Mouse (Mus musculus): ENCODE measurements around the gene Mllt3. TPM values are rescaled to one million over a fixed set of nuclear protein-coding genes. Genes with fewer than 3 reads are reported as not detected.

Gene Mllt3
- polyA plus RNA-seq, 1 experiment from 2014 or later: 74.9 TPM

- 94% methylated on average over 6 of the region's 6 CpGs for WGBS
- Histone ChIP-seq H3K4me2 (ENCODE audit: low read length) (no peak overlapping the region), H3K4me1 (ENCODE audit: control insufficient read depth, insufficient read depth, low read length) (no peaks in the 10 kb centered on the region), H3K9ac (ENCODE audit: low read depth, low read length) (no peak overlapping the region), H3K4me3 (ENCODE audit: low read depth, low read length) (no peak overlapping the region), H3K27me3 (ENCODE audit: control insufficient read depth, insufficient read depth, low read depth, low read length) (no peaks in the 10 kb centered on the region), H3K9me3 (replicated peaks; ENCODE audit: control insufficient read depth, low read length, poor library complexity, severe bottlenecking) (no peaks in the 10 kb centered on the region), H3K36me3 (ENCODE audit: control insufficient read depth, insufficient read depth, low read length) (no peaks in the 10 kb centered on the region), H3K27ac (ENCODE audit: low read length) (no peak overlapping the region)
- ATAC-seq: no peak
These were observed 274.1 kb downstream of the Mllt3 start for GRCm38 (mm10) chr4:87759110-87759509.

- H3K9me3 ChIP-seq (replicated peaks; ENCODE audit: control insufficient read depth, low read length, poor library complexity, severe bottlenecking): no peaks in the 10 kb centered on the region
- no peak overlapping the region for H3K4me3 ChIP-seq (ENCODE audit: low read depth, low read length)
- no peak for ATAC-seq
- H3K9ac ChIP-seq (ENCODE audit: low read depth, low read length): no peak overlapping the region
- H3K4me1 ChIP-seq (ENCODE audit: control insufficient read depth, insufficient read depth, low read length): peaks cover 9% of the 10 kb centered on the region
- 83% methylated on average over 2 of the region's 2 CpGs for WGBS
- H3K27ac ChIP-seq (ENCODE audit: low read length): no peak overlapping the region
- no peak overlapping the region for H3K4me2 ChIP-seq (ENCODE audit: low read length)
- no peaks in the 10 kb centered on the region for H3K27me3 ChIP-seq (ENCODE audit: control insufficient read depth, insufficient read depth, low read depth, low read length)
- no peaks in the 10 kb centered on the region for H3K36me3 ChIP-seq (ENCODE audit: control insufficient read depth, insufficient read depth, low read length)
These were observed 281.7 kb downstream of the Mllt3 start for GRCm38 (mm10) chr4:87751515-87751864.

GRCm38 (mm10) chr4:87750856-87751514 is 282.2 kb downstream of the Mllt3 start:
- 85% methylated on average over 5 of the region's 5 CpGs for WGBS
- Histone ChIP-seq H3K36me3 (ENCODE audit: control insufficient read depth, insufficient read depth, low read length) (no peaks in the 10 kb centered on the region), H3K4me2 (ENCODE audit: low read length) (no peak overlapping the region), H3K4me3 (ENCODE audit: low read depth, low read length) (no peak overlapping the region), H3K27ac (ENCODE audit: low read length) (no peak overlapping the region), H3K4me1 (ENCODE audit: control insufficient read depth, insufficient read depth, low read length) (peaks cover 9% of the 10 kb centered on the region), H3K9ac (ENCODE audit: low read depth, low read length) (no peak overlapping the region), H3K27me3 (ENCODE audit: control insufficient read depth, insufficient read depth, low read depth, low read length) (no peaks in the 10 kb centered on the region), H3K9me3 (replicated peaks; ENCODE audit: control insufficient read depth, low read length, poor library complexity, severe bottlenecking) (no peaks in the 10 kb centered on the region)
- ATAC-seq: no peak

- no peak overlapping the region for H3K4me3 ChIP-seq (ENCODE audit: low read depth, low read length)
- 23% methylated on average over 4 of the region's 4 CpGs for whole genome bisulfite sequencing
- no peaks in the 10 kb centered on the region for H3K36me3 ChIP-seq (ENCODE audit: control insufficient read depth, insufficient read depth, low read length)
- no peaks in the 10 kb centered on the region for H3K9me3 ChIP-seq (replicated peaks; ENCODE audit: control insufficient read depth, low read length, poor library complexity, severe bottlenecking)
- H3K27ac ChIP-seq (ENCODE audit: low read length): no peak overlapping the region; the same call in 1 of the 2 replicates
- no peak overlapping the region for H3K9ac ChIP-seq (ENCODE audit: low read depth, low read length)
- peaks cover 9% of the 10 kb centered on the region for H3K4me1 ChIP-seq (ENCODE audit: control insufficient read depth, insufficient read depth, low read length)
- H3K4me2 ChIP-seq (ENCODE audit: low read length): no peak overlapping the region
- peak; percentile 77 for ATAC-seq
- H3K27me3 ChIP-seq (ENCODE audit: control insufficient read depth, insufficient read depth, low read depth, low read length): no peaks in the 10 kb centered on the region
These were observed 283.5 kb downstream of the Mllt3 start for GRCm38 (mm10) chr4:87749532-87750234.

GRCm38 (mm10) chr4:87745016-87745645 is 288.0 kb downstream of the Mllt3 start:
- ATAC-seq: no peak
- no peak overlapping the region for H3K9ac ChIP-seq (ENCODE audit: low read depth, low read length)
- H3K36me3 ChIP-seq (ENCODE audit: control insufficient read depth, insufficient read depth, low read length): no peaks in the 10 kb centered on the region
- H3K4me1 ChIP-seq (ENCODE audit: control insufficient read depth, insufficient read depth, low read length): peaks cover 9% of the 10 kb centered on the region
- no peak overlapping the region for H3K4me2 ChIP-seq (ENCODE audit: low read length)
- WGBS: 88% methylated on average over 3 of the region's 3 CpGs
- no peak overlapping the region for H3K4me3 ChIP-seq (ENCODE audit: low read depth, low read length)
- no peaks in the 10 kb centered on the region for H3K9me3 ChIP-seq (replicated peaks; ENCODE audit: control insufficient read depth, low read length, poor library complexity, severe bottlenecking)
- no peak overlapping the region for H3K27ac ChIP-seq (ENCODE audit: low read length)
- no peaks in the 10 kb centered on the region for H3K27me3 ChIP-seq (ENCODE audit: control insufficient read depth, insufficient read depth, low read depth, low read length)

- peak overlapping the region; percentile 20; the same call in 1 of the 2 replicates for H3K9ac ChIP-seq (ENCODE audit: low read depth, low read length)
- H3K27me3 ChIP-seq (ENCODE audit: control insufficient read depth, insufficient read depth, low read depth, low read length): no peaks in the 10 kb centered on the region
- no peak overlapping the region for H3K4me3 ChIP-seq (ENCODE audit: low read depth, low read length)
- peaks cover 11% of the 10 kb centered on the region for H3K4me1 ChIP-seq (ENCODE audit: control insufficient read depth, insufficient read depth, low read length)
- H3K9me3 ChIP-seq (replicated peaks; ENCODE audit: control insufficient read depth, low read length, poor library complexity, severe bottlenecking): no peaks in the 10 kb centered on the region
- WGBS: 46% methylated on average over 7 of the region's 7 CpGs
- H3K27ac ChIP-seq (ENCODE audit: low read length): no peak overlapping the region
- ATAC-seq: peak; percentile 62
- H3K36me3 ChIP-seq (ENCODE audit: control insufficient read depth, insufficient read depth, low read length): no peaks in the 10 kb centered on the region
- no peak overlapping the region for H3K4me2 ChIP-seq (ENCODE audit: low read length)
These were observed 293.5 kb downstream of the Mllt3 start for GRCm38 (mm10) chr4:87739524-87740128.

GRCm38 (mm10) chr4:87739104-87739503 is 294.1 kb downstream of the Mllt3 start:
- no peak overlapping the region for H3K4me2 ChIP-seq (ENCODE audit: low read length)
- peaks cover 11% of the 10 kb centered on the region for H3K4me1 ChIP-seq (ENCODE audit: control insufficient read depth, insufficient read depth, low read length)
- H3K4me3 ChIP-seq (ENCODE audit: low read depth, low read length): no peak overlapping the region
- H3K36me3 ChIP-seq (ENCODE audit: control insufficient read depth, insufficient read depth, low read length): no peaks in the 10 kb centered on the region
- H3K27ac ChIP-seq (ENCODE audit: low read length): no peak overlapping the region
- 93% methylated on average over 2 of the region's 2 CpGs for WGBS
- ATAC-seq: no peak
- H3K9ac ChIP-seq (ENCODE audit: low read depth, low read length): no peak overlapping the region
- no peaks in the 10 kb centered on the region for H3K27me3 ChIP-seq (ENCODE audit: control insufficient read depth, insufficient read depth, low read depth, low read length)
- H3K9me3 ChIP-seq (replicated peaks; ENCODE audit: control insufficient read depth, low read length, poor library complexity, severe bottlenecking): no peaks in the 10 kb centered on the region

- Histone ChIP-seq H3K27me3 (ENCODE audit: control insufficient read depth, insufficient read depth, low read depth, low read length) (no peaks in the 10 kb centered on the region), H3K4me3 (ENCODE audit: low read depth, low read length) (no peak overlapping the region), H3K4me2 (ENCODE audit: low read length) (no peak overlapping the region), H3K9ac (ENCODE audit: low read depth, low read length) (no peak overlapping the region), H3K27ac (ENCODE audit: low read length) (no peak overlapping the region), H3K4me1 (ENCODE audit: control insufficient read depth, insufficient read depth, low read length) (peaks cover 11% of the 10 kb centered on the region), H3K36me3 (ENCODE audit: control insufficient read depth, insufficient read depth, low read length) (no peaks in the 10 kb centered on the region), H3K9me3 (replicated peaks; ENCODE audit: control insufficient read depth, low read length, poor library complexity, severe bottlenecking) (no peaks in the 10 kb centered on the region)
- WGBS: 86% methylated on average over 6 of the region's 6 CpGs
- no peak for ATAC-seq
These were observed 295.9 kb downstream of the Mllt3 start for GRCm38 (mm10) chr4:87737201-87737806.

All from midbrain, embryonic 16.5 days (tissue).